Mouse (Mus musculus): ENCODE data around the gene Ranbp9.

- TF ChIP-seq POLR2A (IDR thresholded peaks at IDR 0.05; ENCODE audit: low read depth, low read length), result no peak
- TF ChIP-seq CTCF (IDR thresholded peaks at IDR 0.05; ENCODE audit: extremely low read depth, insufficient read length, insufficient replicate concordance, low read depth, low read length), result no peak
Measured at GRCm38 (mm10) chr13:43464605-43465004, 16.5 kb downstream of the Ranbp9 start.

All from small intestine, adult 2 months (tissue).